ENCODE assay signal across 22 mouse cellular contexts in the genomic region with DNA sequence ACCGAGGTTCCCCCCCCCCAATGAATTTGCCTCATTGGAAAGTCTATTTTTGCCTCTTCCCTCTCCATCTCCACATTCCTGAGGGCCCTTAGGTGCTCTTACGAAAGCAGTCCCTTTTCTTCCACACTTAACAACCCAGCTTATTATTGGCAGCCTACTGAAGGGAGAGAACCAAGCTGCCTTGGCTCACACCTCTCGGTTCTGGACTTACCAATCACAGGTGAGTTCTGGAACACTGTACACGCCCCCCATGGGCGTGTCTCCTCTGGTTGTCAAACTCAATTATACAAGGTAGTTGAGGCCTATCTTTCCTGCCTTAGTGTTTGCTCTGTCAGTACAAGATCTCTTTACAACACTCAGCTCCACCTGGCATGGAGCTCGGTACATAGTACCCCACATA. TPM values are rescaled to one million over a fixed set of nuclear protein-coding genes. Genes with fewer than 3 reads are reported as not detected.
DNase-seq lines count a peak whose midpoint lies in the region; ATAC-seq and TF ChIP-seq lines count a peak whose summit lies in the region.
"Had no signal": no experiment of that assay in that cellular context is flagged by ENCODE, and none has a peak within 500 bp of the region (broad histone marks: within the 10 kb centered on the region; RNA-seq: fewer than 3 reads in every experiment).

No protein-coding gene starts in this region.

- no peak for TF ChIP-seq POLR2A in lung, adult 2 months (IDR thresholded peaks at IDR 0.05; ENCODE audit: borderline replicate concordance, extremely low read depth, low read depth, low read length)

- H3K9me3 ChIP-seq in liver, embryonic 13.5 days (replicated peaks), result no peaks in the 10 kb centered on the region
- H3K9me3 ChIP-seq in liver, embryonic 11.5 days (ENCODE audit: control insufficient read depth, low read length), result no peaks in the 10 kb centered on the region
- H3K9me3 ChIP-seq in intestine, embryonic 16.5 days (ENCODE audit: control insufficient read depth, low read length), result no peaks in the 10 kb centered on the region
- H3K9me3 ChIP-seq: embryonic facial prominence, embryonic 12.5 days; forebrain, embryonic 13.5 days; heart, embryonic 12.5 days; limb, embryonic 12.5 days; midbrain, embryonic 13.5 days; neural tube, embryonic 12.5 days had no signal

- no peak overlapping the region for H3K4me3 ChIP-seq in liver, embryonic 13.5 days (replicated peaks)
- H3K4me3 ChIP-seq in liver, embryonic 11.5 days (ENCODE audit: low read depth, low read length), result no peak overlapping the region
- H3K4me3 ChIP-seq in lung, adult 2 months (replicated peaks; ENCODE audit: extremely low read depth, low read depth, low read length), result no peak overlapping the region
- no peak overlapping the region for H3K4me3 ChIP-seq in intestine, embryonic 16.5 days (ENCODE audit: low read length)
- H3K4me3 ChIP-seq: embryonic facial prominence, embryonic 12.5 days; erythroblast, embryonic 14.5 days; forebrain, embryonic 13.5 days; heart, embryonic 12.5 days; limb, embryonic 12.5 days; midbrain, embryonic 13.5 days; neural tube, embryonic 12.5 days had no signal

- no peak overlapping the region for H3K9ac ChIP-seq in liver, embryonic 13.5 days
- no peak overlapping the region for H3K9ac ChIP-seq in liver, embryonic 11.5 days (ENCODE audit: low read depth, low read length)
- no peak overlapping the region for H3K9ac ChIP-seq in intestine, embryonic 16.5 days (ENCODE audit: low read depth, low read length)
- H3K9ac ChIP-seq: embryonic facial prominence, embryonic 12.5 days; forebrain, embryonic 13.5 days; heart, embryonic 12.5 days; hindbrain, embryonic 14.5 days; limb, embryonic 12.5 days; midbrain, embryonic 13.5 days; neural tube, embryonic 12.5 days had no signal

- no peak overlapping the region for H3K27ac ChIP-seq in liver, embryonic 13.5 days
- H3K27ac ChIP-seq in liver, embryonic 11.5 days (ENCODE audit: low read depth, low read length), result no peak overlapping the region
- no peak overlapping the region for H3K27ac ChIP-seq in intestine, embryonic 16.5 days (ENCODE audit: low read length)
- H3K27ac ChIP-seq: embryonic facial prominence, embryonic 12.5 days; forebrain, embryonic 13.5 days; hindbrain, embryonic 14.5 days; limb, embryonic 12.5 days; midbrain, embryonic 13.5 days; neural tube, embryonic 12.5 days had no signal

- H3K4me2 ChIP-seq in liver, embryonic 13.5 days, result no peak overlapping the region
- H3K4me2 ChIP-seq in liver, embryonic 11.5 days, result no peak overlapping the region
- no peak overlapping the region for H3K4me2 ChIP-seq in intestine, embryonic 16.5 days (ENCODE audit: low read depth, low read length)
- H3K4me2 ChIP-seq: embryonic facial prominence, embryonic 12.5 days; forebrain, embryonic 13.5 days; heart, embryonic 12.5 days; hindbrain, embryonic 14.5 days; limb, embryonic 12.5 days; midbrain, embryonic 13.5 days; neural tube, embryonic 12.5 days had no signal

- no peak for ATAC-seq in liver, embryonic 13.5 days (ENCODE audit: low read depth)
- no peak for ATAC-seq in liver, embryonic 11.5 days (replicated peaks; ENCODE audit: low FRiP score)
- no peak for ATAC-seq in intestine, embryonic 16.5 days
- ATAC-seq: forebrain, embryonic 13.5 days; midbrain, embryonic 13.5 days had no signal

- TF ChIP-seq CTCF in lung, adult 2 months (IDR thresholded peaks at IDR 0.05; ENCODE audit: insufficient read depth, low read length), result no peak

- 67% methylated on average over 6 of the region's 6 CpGs for WGBS in liver, embryonic 13.5 days (ENCODE audit: insufficient replicate concordance)
- 68% methylated on average over 6 of the region's 6 CpGs for WGBS in liver, embryonic 11.5 days
- WGBS in lung, adult 2 months, result 63% methylated on average over 6 of the region's 6 CpGs
- WGBS in intestine, embryonic 16.5 days, result 74% methylated on average over 6 of the region's 6 CpGs

- H3K36me3 ChIP-seq in liver, embryonic 13.5 days, result no peaks in the 10 kb centered on the region
- H3K36me3 ChIP-seq in liver, embryonic 11.5 days (ENCODE audit: control insufficient read depth, insufficient read depth, low read length), result no peaks in the 10 kb centered on the region
- H3K36me3 ChIP-seq in intestine, embryonic 16.5 days (ENCODE audit: control insufficient read depth, insufficient read depth, low read length), result no peaks in the 10 kb centered on the region
- H3K36me3 ChIP-seq: embryonic facial prominence, embryonic 12.5 days; heart, embryonic 12.5 days; limb, embryonic 12.5 days; midbrain, embryonic 13.5 days; neural tube, embryonic 12.5 days had no signal

- 0 out of 2 replicates have a peak, but pooled peaks cover 4% of the 10 kb centered on the region for H3K27me3 ChIP-seq in liver, embryonic 13.5 days
- H3K27me3 ChIP-seq in liver, embryonic 11.5 days (replicated peaks; ENCODE audit: control insufficient read depth, insufficient read depth, low read length), result no peaks in the 10 kb centered on the region
- H3K27me3 ChIP-seq in intestine, embryonic 16.5 days (replicated peaks; ENCODE audit: control insufficient read depth, insufficient read depth, low read length), result no peaks in the 10 kb centered on the region
- H3K27me3 ChIP-seq: embryonic facial prominence, embryonic 12.5 days; forebrain, embryonic 13.5 days; heart, embryonic 12.5 days; limb, embryonic 12.5 days; midbrain, embryonic 13.5 days; neural tube, embryonic 12.5 days had no signal

- peak; percentile 42 for DNase-seq in liver, embryonic 13.5 days
- no peak for DNase-seq in liver, embryonic 11.5 days (ENCODE audit: low spot score)
- peak; percentile 40 for DNase-seq in NIH3T3 (ENCODE audit: low read depth)
- DNase-seq in lung, adult 2 months, result peak; percentile 55
- peak; percentile 44 to 77 for DNase-seq in lung, postnatal 4 days
- DNase-seq in right cerebral cortex, postnatal 25 days, result no peak
- DNase-seq: adrenal gland, postnatal 36 days; cerebellum, adult 9-11 months; kidney, adult 11 months; spleen, adult 18-20 months; thymus, adult 18-20 months had no signal

- H3K4me1 ChIP-seq in liver, embryonic 13.5 days (replicated peaks), result no peaks in the 10 kb centered on the region
- no peaks in the 10 kb centered on the region for H3K4me1 ChIP-seq in liver, embryonic 11.5 days (replicated peaks; ENCODE audit: control insufficient read depth, insufficient read depth, low read length)
- no peaks in the 10 kb centered on the region; the same call in 1 of the 2 replicates for H3K4me1 ChIP-seq in lung, adult 2 months (ENCODE audit: control insufficient read depth, insufficient read depth, low read length)
- H3K4me1 ChIP-seq in intestine, embryonic 16.5 days (ENCODE audit: control insufficient read depth, insufficient read depth, low read length), result no peaks in the 10 kb centered on the region
- H3K4me1 ChIP-seq: embryonic facial prominence, embryonic 12.5 days; forebrain, embryonic 13.5 days; heart, embryonic 12.5 days; limb, embryonic 12.5 days; midbrain, embryonic 13.5 days; neural tube, embryonic 12.5 days had no signal

RNA-seq across cellular contexts. Expression of a gene that starts 13.8 kb away (rescaled TPM):
- polyA plus RNA-seq in liver, embryonic 13.5 days (2015; fragmentation: Nextera tagmentation; extraction: Ambion mirVana), result not detected in 2 replicates
- 0.16 and 0.38 TPM in 2 replicates for polyA plus RNA-seq in liver, embryonic 11.5 days (2014; fragmentation: Nextera tagmentation; extraction: Ambion mirVana)
- 0.08 and 1.1 TPM in 2 replicates for polyA plus RNA-seq in lung, adult 2 months (2012; rRNA removed)
- not detected in 2 replicates for polyA plus RNA-seq in intestine, embryonic 16.5 days (2015; fragmentation: Nextera tagmentation; extraction: Ambion mirVana)
- polyA plus RNA-seq: embryonic facial prominence, embryonic 12.5 days; erythroblast, embryonic 14.5 days; heart, embryonic 12.5 days; limb, embryonic 12.5 days; liver, embryonic 16.5 days; midbrain, embryonic 13.5 days had no signal

RNA-seq across cellular contexts. Expression of a gene that starts 35.0 kb away (rescaled TPM):
- polyA plus RNA-seq in liver, embryonic 13.5 days (2015; fragmentation: Nextera tagmentation; extraction: Ambion mirVana), result 136 and 159 TPM in 2 replicates
- polyA plus RNA-seq in liver, embryonic 11.5 days (2014; fragmentation: Nextera tagmentation; extraction: Ambion mirVana), result 61.3 and 70.2 TPM in 2 replicates
- polyA plus RNA-seq in lung, adult 2 months (2012; rRNA removed), result 0.06 and 0.13 TPM in 2 replicates
- polyA plus RNA-seq in intestine, embryonic 16.5 days (2015; fragmentation: Nextera tagmentation; extraction: Ambion mirVana), result 1.5 and 3.4 TPM in 2 replicates

RNA-seq across cellular contexts. Expression of a gene that starts 37.7 kb away (rescaled TPM):
- polyA plus RNA-seq in liver, embryonic 13.5 days (2015; fragmentation: Nextera tagmentation; extraction: Ambion mirVana), result not detected in 2 replicates
- polyA plus RNA-seq in liver, embryonic 11.5 days (2014; fragmentation: Nextera tagmentation; extraction: Ambion mirVana), result not detected in 2 replicates
- not detected in 2 replicates for polyA plus RNA-seq in lung, adult 2 months (2012; rRNA removed)
- polyA plus RNA-seq in intestine, embryonic 16.5 days (2015; fragmentation: Nextera tagmentation; extraction: Ambion mirVana), result 0.16 and 0.17 TPM in 2 replicates
- polyA plus RNA-seq: embryonic facial prominence, embryonic 12.5 days; erythroblast, embryonic 14.5 days; forebrain, embryonic 13.5 days; gonadal fat pad, adult 2 months; heart, embryonic 12.5 days; hindbrain, embryonic 14.5 days; limb, embryonic 12.5 days; liver, embryonic 16.5 days; midbrain, embryonic 13.5 days; neural tube, embryonic 12.5 days had no signal

Comparison
In these comparisons a context has a peak if more than half of its experiments do, and no peak if none do; other contexts are left out.
1. DNase-seq: peak in liver, embryonic 13.5 days (single experiment), NIH3T3 (single experiment), lung, adult 2 months (single experiment) and lung, postnatal 4 days (2 of 2); none in liver, embryonic 11.5 days (single experiment) and right cerebral cortex, postnatal 25 days (single experiment).
2. RNA of a gene that starts 35.0 kb away (polyA plus RNA-seq): 136 to 159 TPM in liver, embryonic 13.5 days and 61.3 to 70.2 TPM in liver, embryonic 11.5 days; 1.5 to 3.4 TPM in intestine, embryonic 16.5 days and 0.06 to 0.13 TPM in lung, adult 2 months; every median in the first group is over 10 times any median in the second.